Mouse (Mus musculus) midbrain, embryonic 13.5 days (tissue): Measurements from ENCODE around the gene Hmx2. TPM values are rescaled to one million over a fixed set of nuclear protein-coding genes. Genes with fewer than 3 reads are reported as not detected.

Experiments used
- polyA plus RNA-seq: library from polyadenylated mRNA; unstranded; fragments of >200 nt; fragmentation: Nextera tagmentation; extraction: Ambion mirVana; gene quantifications from 2 replicates; pipeline ENCODE4 v1.2.1, GENCODE M21; 2015

Gene Hmx2
- polyA plus RNA-seq, 1 experiment from 2014 or later, result 1.4 TPM

Other genes starting within 250 kb of the Hmx2 start
- not detected in 2 replicates for gene Cuzd1, start 226.5 kb upstream of the Hmx2 start, polyA plus RNA-seq
- 0.24 TPM in 1 of 2 replicates, not detected in the other for gene Fam24b, start 219.3 kb upstream of the Hmx2 start, polyA plus RNA-seq
- gene Fam24a, start 214.9 kb upstream of the Hmx2 start, polyA plus RNA-seq, result not detected in 2 replicates
- gene 2310057M21Rik, start 186.0 kb upstream of the Hmx2 start, polyA plus RNA-seq, result 21.2 and 23.3 TPM in 2 replicates
- gene Pstk, start 177.6 kb upstream of the Hmx2 start, polyA plus RNA-seq, result 45.9 and 54.3 TPM in 2 replicates
- gene Ikzf5, start 138.3 kb upstream of the Hmx2 start, polyA plus RNA-seq, result 14.1 and 16.4 TPM in 2 replicates
- 100 and 102 TPM in 2 replicates for gene Acadsb, start 138.2 kb upstream of the Hmx2 start, polyA plus RNA-seq
- 0.50 and 0.99 TPM in 2 replicates for gene Hmx3, start 5.9 kb upstream of the Hmx2 start, polyA plus RNA-seq
- 206 and 224 TPM in 2 replicates for gene Bub3, start 11.4 kb downstream of the Hmx2 start, polyA plus RNA-seq